Mouse (Mus musculus): ENCODE data around the gene Slc16a8. TPM values are rescaled to one million over a fixed set of nuclear protein-coding genes. Genes with fewer than 3 reads are reported as not detected.

The Slc16a8 gene
- polyA plus RNA-seq, 1 experiment from 2014 or later: 0.23 TPM

- Histone ChIP-seq H3K4me3 (replicated peaks) (no peak overlapping the region), H3K9me3 (no peaks in the 10 kb centered on the region), H3K36me3 (no peaks in the 10 kb centered on the region), H3K27me3 (no peaks in the 10 kb centered on the region), H3K4me1 (replicated peaks) (no peaks in the 10 kb centered on the region), H3K9ac (replicated peaks) (no peak overlapping the region), H3K27ac (no peak overlapping the region), H3K4me2 (replicated peaks) (no peak overlapping the region)
- 80% methylated on average over 6 of the region's 6 CpGs for WGBS
- ATAC-seq: no peak
Observed at GRCm38 (mm10) chr15:79208211-79208610, 46.4 kb downstream of the Slc16a8 start.

GRCm38 (mm10) chr15:79202575-79202974 is 52.0 kb downstream of the Slc16a8 start:
- no peaks in the 10 kb centered on the region for H3K36me3 ChIP-seq
- peak overlapping the region; percentile 80 for H3K27ac ChIP-seq
- no peaks in the 10 kb centered on the region for H3K9me3 ChIP-seq
- no peak overlapping the region for H3K9ac ChIP-seq (replicated peaks)
- H3K4me3 ChIP-seq (replicated peaks): no peak overlapping the region
- peak; percentile 65 for ATAC-seq
- H3K27me3 ChIP-seq: no peaks in the 10 kb centered on the region
- H3K4me1 ChIP-seq (replicated peaks): peaks cover 27% of the 10 kb centered on the region
- 34% methylated on average over 10 of the region's 10 CpGs for WGBS
- H3K4me2 ChIP-seq (replicated peaks): no peak overlapping the region

DNA sequence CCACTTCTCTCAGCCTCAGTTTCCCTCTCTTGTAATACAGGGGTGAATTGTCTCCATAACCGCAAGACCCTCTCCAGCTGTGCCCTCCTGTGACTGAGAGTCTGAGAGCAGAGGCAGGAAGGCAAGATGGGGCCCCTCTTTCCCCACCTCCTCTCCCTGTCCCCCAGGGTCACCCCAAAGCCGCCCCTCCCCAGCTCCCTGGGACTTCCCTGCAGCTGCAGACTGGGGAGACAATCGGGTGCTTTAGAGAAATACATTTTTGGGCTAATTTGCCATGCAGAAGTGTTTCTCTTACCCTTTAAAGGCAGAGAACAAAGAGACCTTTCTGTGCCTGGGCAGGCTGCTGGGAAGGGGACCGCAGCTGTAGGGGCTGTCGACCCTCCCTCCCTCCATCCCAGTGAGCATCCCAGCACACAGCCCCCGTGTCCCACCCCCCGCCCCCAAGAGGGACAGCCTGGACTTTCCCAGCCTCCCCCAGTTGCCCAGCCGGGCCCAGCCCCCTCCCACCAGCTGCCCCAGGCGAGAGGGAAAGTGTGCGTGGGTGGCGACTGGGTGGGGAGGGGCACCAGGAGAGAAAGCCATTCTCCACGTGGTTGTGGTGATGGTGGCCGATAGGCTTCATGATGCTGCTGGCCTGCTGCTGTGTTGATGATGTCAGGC is 52.9 kb downstream of the Slc16a8 start:
- Histone ChIP-seq H3K9ac (replicated peaks) (peak overlapping the region; percentile 48; the same call in 1 of the 2 replicates), H3K4me1 (replicated peaks) (peaks cover 27% of the 10 kb centered on the region), H3K27me3 (no peaks in the 10 kb centered on the region), H3K4me3 (replicated peaks) (no peak overlapping the region), H3K9me3 (no peaks in the 10 kb centered on the region), H3K4me2 (replicated peaks) (peak overlapping the region; percentile 22), H3K27ac (peak overlapping the region; percentile 80), H3K36me3 (no peaks in the 10 kb centered on the region)
- peak; percentile 83 for ATAC-seq
- WGBS: 7% methylated on average over 13 of the region's 13 CpGs

Other genes starting within 250 kb of the Slc16a8 start
- gene H1f0, start 226.3 kb downstream of the Slc16a8 start, polyA plus RNA-seq (2015; fragmentation: Nextera tagmentation; extraction: Ambion mirVana): 329 and 351 TPM in 2 replicates
- not detected in 2 replicates for gene Galr3, start 212.9 kb downstream of the Slc16a8 start, polyA plus RNA-seq (2015; fragmentation: Nextera tagmentation; extraction: Ambion mirVana)
- gene Ankrd54, start 191.9 kb downstream of the Slc16a8 start, polyA plus RNA-seq (2015; fragmentation: Nextera tagmentation; extraction: Ambion mirVana): 52.6 and 56.4 TPM in 2 replicates
- gene Eif3l, start 179.6 kb downstream of the Slc16a8 start, polyA plus RNA-seq (2015; fragmentation: Nextera tagmentation; extraction: Ambion mirVana): 180 and 186 TPM in 2 replicates
- gene Micall1, start 145.9 kb downstream of the Slc16a8 start, polyA plus RNA-seq (2015; fragmentation: Nextera tagmentation; extraction: Ambion mirVana): 8.6 and 9.5 TPM in 2 replicates
- 295 and 296 TPM in 2 replicates for gene Polr2f, start 113.8 kb downstream of the Slc16a8 start, polyA plus RNA-seq (2015; fragmentation: Nextera tagmentation; extraction: Ambion mirVana)
- 14.0 and 16.6 TPM in 2 replicates for gene 1700088E04Rik, start 113.5 kb downstream of the Slc16a8 start, polyA plus RNA-seq (2015; fragmentation: Nextera tagmentation; extraction: Ambion mirVana)
- gene Sox10, start 89.5 kb downstream of the Slc16a8 start, polyA plus RNA-seq (2015; fragmentation: Nextera tagmentation; extraction: Ambion mirVana): 0.58 and 0.67 TPM in 2 replicates
- 82.2 and 86.8 TPM in 2 replicates for gene Pick1, start 25.6 kb downstream of the Slc16a8 start, polyA plus RNA-seq (2015; fragmentation: Nextera tagmentation; extraction: Ambion mirVana)
- 0.88 and 1.0 TPM in 2 replicates for gene Gm49486, start 25.4 kb downstream of the Slc16a8 start, polyA plus RNA-seq (2015; fragmentation: Nextera tagmentation; extraction: Ambion mirVana)
- 0.72 and 1.4 TPM in 2 replicates for gene Baiap2l2, start 30.8 kb upstream of the Slc16a8 start, polyA plus RNA-seq (2015; fragmentation: Nextera tagmentation; extraction: Ambion mirVana)
- 37.5 and 43.3 TPM in 2 replicates for gene Pla2g6, start 73.6 kb upstream of the Slc16a8 start, polyA plus RNA-seq (2015; fragmentation: Nextera tagmentation; extraction: Ambion mirVana)
- 0.76 and 0.79 TPM in 2 replicates for gene Maff, start 91.9 kb upstream of the Slc16a8 start, polyA plus RNA-seq (2015; fragmentation: Nextera tagmentation; extraction: Ambion mirVana)
- 32.8 and 35.0 TPM in 2 replicates for gene Tmem184b, start 148.8 kb upstream of the Slc16a8 start, polyA plus RNA-seq (2015; fragmentation: Nextera tagmentation; extraction: Ambion mirVana)
- gene Csnk1e, start 200.8 kb upstream of the Slc16a8 start, polyA plus RNA-seq (2015; fragmentation: Nextera tagmentation; extraction: Ambion mirVana): 233 and 269 TPM in 2 replicates